Mouse (Mus musculus) retina, postnatal 1 day (tissue): ENCODE data around the gene Ifnlr1.

Experiments
- DNase-seq: peaks from one replicate; pipeline ENCODE4 v3.0.0-alpha.2; 2012

The Ifnlr1 gene

DNA sequence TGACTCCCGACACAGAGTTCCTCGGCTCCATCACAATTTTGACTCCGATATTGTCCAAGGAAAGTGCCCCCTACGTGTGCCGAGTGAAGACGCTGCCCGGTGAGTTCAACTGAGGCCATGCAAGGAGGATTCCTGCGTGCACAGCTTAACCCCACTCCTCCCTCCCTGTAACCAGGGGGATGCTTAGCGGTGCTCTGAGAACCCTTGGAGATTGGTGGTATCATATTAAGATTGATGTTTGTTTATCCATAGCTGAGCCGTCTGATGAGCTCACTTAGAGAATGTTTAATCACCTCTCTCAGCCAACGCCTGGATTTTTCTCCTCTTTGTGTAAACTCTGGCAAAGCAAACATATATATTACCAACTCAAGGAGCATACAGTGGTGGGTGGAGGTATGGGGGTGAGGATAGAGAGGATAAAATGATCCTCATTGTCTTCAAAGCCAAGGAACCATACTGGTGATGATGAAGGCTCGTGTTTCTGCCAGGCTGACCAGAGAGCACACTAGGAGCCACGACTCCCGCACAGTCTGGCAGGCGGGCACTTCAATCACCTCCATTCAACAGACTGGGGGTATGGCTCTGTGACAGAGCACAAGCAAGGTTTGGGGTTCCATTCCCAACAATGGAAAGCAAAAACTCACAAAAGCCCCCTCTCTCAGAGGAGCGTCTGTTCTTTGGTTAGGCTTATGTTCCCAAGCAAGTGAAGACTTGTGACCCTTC lies 58.8 kb downstream of the Ifnlr1 start:
- DNase-seq: no peak

- no peak for DNase-seq
Observed at GRCm38 (mm10) chr4:135745613-135746012, 59.5 kb downstream of the Ifnlr1 start.

DNA sequence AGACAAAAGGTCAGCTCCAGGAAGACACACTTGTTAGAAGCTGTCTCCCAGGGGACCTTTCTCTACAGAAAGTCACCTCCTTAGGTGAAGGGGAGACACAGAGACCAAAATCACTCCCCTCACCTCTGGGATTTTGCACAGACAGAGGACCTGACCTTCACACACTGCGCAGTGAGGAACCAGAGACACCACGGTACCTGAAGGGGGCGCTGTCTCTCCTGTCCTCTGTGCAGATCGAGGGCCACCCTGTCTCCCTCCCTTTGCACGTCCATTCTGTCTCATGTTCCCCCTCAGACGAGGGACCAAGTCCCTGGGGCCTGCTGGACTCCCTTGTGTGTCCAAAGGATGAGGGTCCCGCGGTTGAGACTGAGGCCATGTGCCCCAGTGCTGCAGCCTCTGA lies 64.8 kb downstream of the Ifnlr1 start:
- DNase-seq: no peak

DNA sequence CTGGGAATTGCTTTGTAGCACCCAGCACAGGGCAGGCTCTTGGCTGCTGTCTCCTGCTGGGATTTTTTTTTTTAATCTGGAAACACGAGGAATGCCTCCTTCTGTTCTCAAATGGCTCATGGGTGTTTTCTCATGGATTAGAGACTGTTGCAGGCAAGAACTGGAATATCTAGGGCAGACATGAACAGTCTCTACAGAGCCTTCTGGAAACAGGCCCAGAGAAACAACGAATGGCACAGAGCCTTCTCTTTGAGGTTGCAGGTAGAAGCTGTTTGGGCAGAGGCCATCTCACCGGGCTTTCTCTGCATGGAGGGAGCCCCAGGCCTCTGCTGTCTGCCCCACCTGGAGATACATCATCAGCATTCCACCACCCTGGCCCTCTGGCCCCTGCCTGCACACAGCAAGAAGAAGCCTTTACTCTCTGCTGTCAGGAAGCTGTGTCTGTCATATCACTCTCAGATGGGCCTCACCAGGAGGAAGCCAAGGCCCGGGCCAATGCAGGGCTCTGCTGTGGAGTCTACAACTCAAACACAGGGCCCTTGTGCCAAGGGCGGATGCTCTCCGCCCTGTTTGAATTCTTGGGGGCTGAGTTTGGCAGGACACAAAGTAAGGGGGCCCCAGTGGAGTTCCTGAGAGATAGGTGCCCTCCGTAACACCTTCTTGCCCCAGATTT lies 66.2 kb downstream of the Ifnlr1 start:
- no peak for DNase-seq

- DNase-seq: no peak
Observed at GRCm38 (mm10) chr4:135752779-135753164, 66.7 kb downstream of the Ifnlr1 start.
